Mouse (Mus musculus) embryo, embryonic 11 days (tissue): ENCODE results near the gene Neurod2.

Experiments
- DNase-seq: peaks from one replicate; pipeline ENCODE4 v3.0.0-alpha.2; 2015

Neurod2 gene

GRCm38 (mm10) chr11:98329081-98329959 is at the start of gene Neurod2:
Gene Neurod2 (minus strand): TSS chr11:98329648.
- no peak for DNase-seq

- no peak for DNase-seq
Observed at GRCm38 (mm10) chr11:98377787-98378186, 48.3 kb upstream of the Neurod2 start.

- no peak for DNase-seq
Observed at GRCm38 (mm10) chr11:98376756-98377155, 47.3 kb upstream of the Neurod2 start.

- DNase-seq = no peak
Observed at GRCm38 (mm10) chr11:98374266-98374665, 44.8 kb upstream of the Neurod2 start.

- no peak for DNase-seq
Observed at GRCm38 (mm10) chr11:98373244-98373643, 43.8 kb upstream of the Neurod2 start.

GRCm38 (mm10) chr11:98372406-98372805 is 43.0 kb upstream of the Neurod2 start:
- DNase-seq = peak; percentile 85

- peak; percentile 57 for DNase-seq
Observed at GRCm38 (mm10) chr11:98371556-98372240, 42.2 kb upstream of the Neurod2 start.

GRCm38 (mm10) chr11:98370588-98370987 is 41.1 kb upstream of the Neurod2 start:
- no peak for DNase-seq

- DNase-seq = no peak
Observed at GRCm38 (mm10) chr11:98369337-98369736, 39.9 kb upstream of the Neurod2 start.

GRCm38 (mm10) chr11:98367863-98368186 is 38.4 kb upstream of the Neurod2 start:
- DNase-seq = no peak

- no peak for DNase-seq
Observed at GRCm38 (mm10) chr11:98367171-98367862, 37.9 kb upstream of the Neurod2 start.

GRCm38 (mm10) chr11:98366290-98366689 is 36.8 kb upstream of the Neurod2 start:
- no peak for DNase-seq

- DNase-seq = no peak
Observed at GRCm38 (mm10) chr11:98364410-98364809, 35.0 kb upstream of the Neurod2 start.

GRCm38 (mm10) chr11:98363817-98364216 is 34.4 kb upstream of the Neurod2 start:
- no peak for DNase-seq

- DNase-seq = peak; percentile 37
Observed at GRCm38 (mm10) chr11:98360866-98361521, 31.5 kb upstream of the Neurod2 start.

GRCm38 (mm10) chr11:98358161-98359083 is 29.0 kb upstream of the Neurod2 start, which contains the start of gene Stard3:
Gene Stard3 (plus strand): TSS chr11:98358368.
- peak; percentile 96 for DNase-seq

GRCm38 (mm10) chr11:98357396-98358160 is 28.1 kb upstream of the Neurod2 start:
- no peak for DNase-seq

GRCm38 (mm10) chr11:98356625-98357394 is 27.4 kb upstream of the Neurod2 start:
- DNase-seq = no peak

GRCm38 (mm10) chr11:98355732-98356299 is 26.4 kb upstream of the Neurod2 start:
- DNase-seq = peak; percentile 88

GRCm38 (mm10) chr11:98354445-98354844 is 25.0 kb upstream of the Neurod2 start:
- DNase-seq = no peak
